Mouse (Mus musculus): ENCODE measurements around the gene Rgs7bp. TPM values are rescaled to one million over a fixed set of nuclear protein-coding genes. Genes with fewer than 3 reads are reported as not detected.

The Rgs7bp gene
- polyA plus RNA-seq (2012; rRNA removed), result 9.5 and 10.8 TPM in 2 replicates

GRCm38 (mm10) chr13:105054181-105054940 is at the start of gene Rgs7bp:
Gene Rgs7bp (minus strand): TSS chr13:105054930.

DNA sequence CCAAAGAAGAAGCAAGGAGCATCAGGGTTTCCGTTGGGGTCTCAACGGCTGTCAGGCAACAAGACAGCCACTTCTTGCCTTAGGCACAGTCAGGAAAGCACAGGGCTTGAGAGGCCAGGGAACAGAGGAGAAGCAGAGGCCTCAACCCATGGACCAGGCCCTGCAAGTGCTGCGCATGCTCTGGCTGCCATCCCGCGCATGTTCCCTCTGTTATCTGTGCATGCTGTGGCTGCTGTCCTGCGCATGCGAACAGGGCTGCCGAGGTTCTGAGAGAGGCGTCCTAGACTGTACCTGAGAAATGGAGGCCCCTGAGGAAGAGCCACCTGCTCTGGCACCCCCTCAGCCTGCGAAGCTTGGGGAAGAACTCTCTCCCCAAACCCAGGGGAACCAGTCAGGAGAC is 27.1 kb upstream of the Rgs7bp start, which contains the start of gene 4933425L06Rik:
Gene 4933425L06Rik (plus strand): TSS at position 261 of the 400 bp plus-strand sequence.

Other genes starting within 250 kb of the Rgs7bp start
- 13.3 and 15.3 TPM in 2 replicates for gene Cwc27, start 237.8 kb downstream of the Rgs7bp start, polyA plus RNA-seq (2012; rRNA removed)
- 0.87 and 1.1 TPM in 2 replicates for gene Shisal2b, start 191.0 kb downstream of the Rgs7bp start, polyA plus RNA-seq (2012; rRNA removed)
- not detected in 2 replicates for gene 4933425L06Rik, start 27.2 kb upstream of the Rgs7bp start, polyA plus RNA-seq (2012; rRNA removed)
- gene Rnf180, start 239.9 kb upstream of the Rgs7bp start, polyA plus RNA-seq (2012; rRNA removed), result 29.5 and 29.7 TPM in 2 replicates

All from central nervous system, embryonic 18 days (tissue).